Mouse (Mus musculus) megakaryocyte, embryonic 14.5 days (primary cell): ENCODE measurements around the gene Cap1. TPM values are rescaled to one million over a fixed set of nuclear protein-coding genes. Genes with fewer than 3 reads are reported as not detected.

Source experiments
- H3K27me3 ChIP-seq: replicated peaks from 2 replicates; pipeline ENCODE3; 2012; ENCODE audit warnings: inconsistent platforms
- H3K36me3 ChIP-seq: replicated peaks from 2 replicates; pipeline ENCODE3; 2012; ENCODE audit warnings: low read length, inconsistent platforms, mixed read lengths
- H3K4me1 ChIP-seq: 2 replicates; pipeline ENCODE4 v1.6.1; 2012; ENCODE audit warnings: inconsistent platforms
- H3K4me3 ChIP-seq: replicated peaks from 2 replicates; pipeline ENCODE3; 2012; ENCODE audit warnings: moderate library complexity, mild to moderate bottlenecking, inconsistent platforms
- H3K9me3 ChIP-seq: 2 replicates; pipeline ENCODE4 v1.6.1; 2012; ENCODE audit warnings: inconsistent platforms
- FLI1 ChIP-seq: IDR thresholded peaks from 2 replicates; pipeline ENCODE4 v1.6.1; 2012; ENCODE audit warnings: low read length, inconsistent platforms, mixed read lengths
- GATA1 ChIP-seq: IDR thresholded peaks from 3 replicates; pipeline ENCODE4 v1.6.1; 2012; ENCODE audit warnings: mixed read lengths, low read length, inconsistent platforms, borderline replicate concordance
- polyA plus RNA-seq: library from polyadenylated mRNA; stranded (reverse); fragments of >175 nt; gene quantifications from 2 replicates; pipeline ENCODE4 v1.2.3, GENCODE M21; 2012; ENCODE audit warnings: low replicate concordance; ENCODE audit not compliant: insufficient read depth

Gene Cap1
- polyA plus RNA-seq, 1 experiment, result 145 TPM

DNA sequence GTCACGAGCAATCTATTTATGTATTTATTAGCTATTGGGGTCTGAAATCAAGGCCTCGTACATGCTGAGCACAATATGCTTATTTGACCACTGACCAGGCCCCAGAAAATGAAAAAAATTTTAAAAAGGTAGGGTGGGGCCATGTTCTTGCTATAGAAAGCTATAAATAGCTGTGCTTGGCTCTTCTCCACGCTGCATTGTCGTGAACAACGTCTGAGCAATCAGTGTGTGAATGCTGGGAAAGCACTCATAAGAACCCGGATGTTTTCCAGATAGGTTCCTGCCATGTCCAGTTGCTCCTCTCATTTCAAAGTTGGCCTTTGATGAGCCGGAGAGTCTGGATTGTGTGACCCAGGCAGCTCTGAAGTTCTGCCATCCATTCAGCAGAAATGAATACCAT, 28.3 kb upstream of the Cap1 start:
- TF ChIP-seq FLI1 (no peak), GATA1 (no peak)
- Histone ChIP-seq H3K36me3 (no peaks in the 10 kb centered on the region), H3K9me3 (peaks cover 32% of the 10 kb centered on the region), H3K27me3 (no peaks in the 10 kb centered on the region), H3K4me3 (no peak overlapping the region), H3K4me1 (no peaks in the 10 kb centered on the region)

DNA sequence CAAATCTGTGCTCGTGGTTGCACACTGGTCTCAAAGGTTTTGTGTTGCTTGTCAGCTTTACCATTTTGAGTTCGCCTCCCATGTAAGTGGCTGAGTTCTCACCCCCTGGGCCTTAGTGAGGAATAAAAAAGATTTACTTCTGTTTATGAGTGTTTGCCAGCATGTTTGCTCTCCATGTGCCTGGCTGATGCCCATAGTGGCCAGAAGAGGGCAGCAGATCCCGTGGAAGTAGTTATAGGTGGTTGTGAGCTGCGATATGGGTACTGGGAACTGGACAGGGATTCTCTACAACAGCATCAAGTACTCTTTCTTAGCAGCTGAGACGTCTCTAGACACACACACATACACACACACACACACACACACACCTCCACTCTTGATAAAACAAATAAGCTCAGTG, 26.8 kb upstream of the Cap1 start:
- H3K36me3 ChIP-seq, result no peaks in the 10 kb centered on the region
- H3K27me3 ChIP-seq, result no peaks in the 10 kb centered on the region
- no peak overlapping the region for H3K4me3 ChIP-seq
- TF ChIP-seq GATA1 (no peak), FLI1 (no peak)
- no peaks in the 10 kb centered on the region for H3K4me1 ChIP-seq
- H3K9me3 ChIP-seq, result peaks cover 29% of the 10 kb centered on the region

DNA sequence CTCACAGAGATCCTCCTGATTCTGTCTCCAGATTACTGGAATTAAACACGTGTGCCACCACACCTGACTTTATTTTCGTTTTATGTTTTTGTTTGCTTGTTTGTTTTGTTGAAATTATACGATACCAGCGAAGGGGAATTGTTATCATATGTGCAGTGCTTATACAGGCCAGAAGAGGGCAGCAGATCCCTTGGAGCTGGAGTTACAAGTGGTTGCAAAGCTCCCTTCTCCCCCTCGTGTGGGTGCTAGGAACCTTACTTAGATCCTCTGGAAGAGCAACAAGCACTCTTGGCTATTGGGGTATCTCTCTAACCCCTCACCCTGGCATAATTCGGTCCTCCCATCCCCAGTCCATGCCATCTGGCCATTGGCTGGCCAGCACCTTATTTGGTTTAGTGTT, 24.7 kb upstream of the Cap1 start:
- Histone ChIP-seq H3K27me3 (no peaks in the 10 kb centered on the region), H3K4me1 (no peaks in the 10 kb centered on the region), H3K36me3 (no peaks in the 10 kb centered on the region), H3K9me3 (peaks cover 26% of the 10 kb centered on the region), H3K4me3 (no peak overlapping the region)
- TF ChIP-seq FLI1 (no peak), GATA1 (no peak)

DNA sequence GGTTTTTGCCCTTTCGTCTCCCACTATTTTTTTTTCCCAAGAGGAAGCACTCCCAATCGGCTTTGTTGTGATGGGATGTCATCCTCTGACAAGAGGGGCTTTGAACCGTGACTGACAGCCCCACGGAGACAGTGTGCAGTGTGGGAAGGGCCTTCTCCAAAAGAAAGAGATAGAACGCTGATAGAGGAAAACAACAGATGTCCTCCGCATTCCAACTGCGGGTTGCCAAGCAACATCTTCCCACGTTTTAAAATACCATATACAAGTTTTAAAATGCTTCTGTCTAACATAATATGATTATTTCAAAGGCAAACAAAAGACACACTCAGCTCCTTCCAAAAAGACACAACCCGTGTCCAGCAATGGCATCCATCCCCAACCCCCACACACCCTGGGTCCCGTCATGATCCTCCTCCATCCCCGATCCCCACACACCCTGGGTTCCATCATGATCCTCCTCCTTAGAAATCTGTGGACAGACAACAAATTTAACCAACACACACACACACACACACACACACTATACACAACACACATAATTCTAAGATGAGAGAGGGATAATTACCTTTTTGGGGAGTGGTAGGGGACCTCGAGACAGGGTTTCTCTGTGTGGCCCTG, 23.8 kb upstream of the Cap1 start:
- no peak overlapping the region for H3K4me3 ChIP-seq
- no peaks in the 10 kb centered on the region for H3K27me3 ChIP-seq
- no peaks in the 10 kb centered on the region for H3K4me1 ChIP-seq
- no peaks in the 10 kb centered on the region for H3K36me3 ChIP-seq
- peaks cover 31% of the 10 kb centered on the region for H3K9me3 ChIP-seq
- TF ChIP-seq GATA1 (no peak), FLI1 (no peak)

DNA sequence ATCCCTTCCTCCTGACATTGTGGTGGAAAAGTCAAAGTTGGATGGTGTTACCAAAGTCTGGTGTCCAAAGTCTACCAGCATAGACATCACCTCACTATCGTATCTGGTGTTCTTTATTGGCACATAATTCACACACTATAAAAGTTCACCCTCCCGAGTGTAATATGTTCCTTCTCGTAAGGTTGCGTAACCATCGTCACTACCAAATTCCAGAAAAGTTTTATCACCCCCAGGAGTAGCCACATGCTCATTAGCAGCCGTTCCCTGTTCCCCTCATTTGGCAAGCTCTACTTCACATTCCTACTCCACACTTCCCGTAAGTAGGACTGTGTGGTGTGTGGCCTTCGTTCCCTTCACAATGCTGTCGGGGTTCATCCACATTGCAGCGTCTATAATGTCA, 19.5 kb upstream of the Cap1 start:
- H3K9me3 ChIP-seq, result peaks cover 17% of the 10 kb centered on the region
- H3K36me3 ChIP-seq, result no peaks in the 10 kb centered on the region
- H3K27me3 ChIP-seq, result no peaks in the 10 kb centered on the region
- TF ChIP-seq FLI1 (no peak), GATA1 (no peak)
- no peak overlapping the region for H3K4me3 ChIP-seq
- peaks cover 28% of the 10 kb centered on the region for H3K4me1 ChIP-seq

DNA sequence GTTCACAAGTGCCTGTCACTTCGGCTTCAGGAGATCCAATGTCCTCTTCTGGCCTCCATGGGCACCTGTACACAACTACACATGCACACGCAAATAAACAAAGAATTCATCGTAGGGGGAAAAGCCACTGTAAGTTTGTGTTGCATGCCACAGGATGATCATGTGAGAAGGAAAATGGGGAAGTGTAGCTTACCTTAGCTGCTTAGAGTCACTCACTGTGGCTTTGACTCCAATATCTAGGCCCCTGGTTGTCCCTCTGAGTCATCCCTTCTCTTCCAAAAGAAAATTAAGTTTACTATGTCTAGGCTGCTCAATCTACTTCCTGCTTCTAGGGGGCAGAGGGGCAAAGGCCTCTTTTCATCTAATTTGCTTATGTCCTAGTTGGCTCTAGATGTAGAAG, 17.9 kb upstream of the Cap1 start:
- no peak for TF ChIP-seq FLI1
- no peak for TF ChIP-seq GATA1
- no peak overlapping the region for H3K4me3 ChIP-seq
- no peaks in the 10 kb centered on the region for H3K27me3 ChIP-seq
- H3K4me1 ChIP-seq, result peaks cover 40% of the 10 kb centered on the region
- H3K9me3 ChIP-seq, result peaks cover 17% of the 10 kb centered on the region
- no peaks in the 10 kb centered on the region for H3K36me3 ChIP-seq

DNA sequence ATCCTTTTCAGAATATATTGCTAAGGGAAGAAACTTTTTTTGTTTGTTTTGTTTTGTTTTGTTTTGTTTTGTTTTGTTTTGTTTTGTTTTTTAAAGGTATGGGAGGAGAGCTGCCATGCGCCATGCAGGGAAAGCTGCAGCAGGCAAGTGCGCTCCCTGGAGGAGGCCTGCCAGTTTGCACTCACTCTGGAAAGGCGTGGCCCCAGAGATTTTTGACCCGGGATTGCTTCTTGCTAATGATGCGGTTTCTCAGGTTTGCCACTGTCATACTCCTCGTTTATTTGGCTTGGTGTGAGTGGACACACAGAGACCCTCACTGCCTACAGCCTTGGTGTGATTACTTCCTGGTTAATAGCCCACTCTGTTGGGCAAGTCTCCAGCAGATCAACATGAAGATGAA, 16.3 kb upstream of the Cap1 start:
- H3K27me3 ChIP-seq, result no peaks in the 10 kb centered on the region
- H3K4me1 ChIP-seq, result peaks cover 52% of the 10 kb centered on the region
- H3K9me3 ChIP-seq, result peaks cover 13% of the 10 kb centered on the region
- no peak overlapping the region for H3K4me3 ChIP-seq
- H3K36me3 ChIP-seq, result no peaks in the 10 kb centered on the region
- TF ChIP-seq GATA1 (no peak), FLI1 (no peak)

DNA sequence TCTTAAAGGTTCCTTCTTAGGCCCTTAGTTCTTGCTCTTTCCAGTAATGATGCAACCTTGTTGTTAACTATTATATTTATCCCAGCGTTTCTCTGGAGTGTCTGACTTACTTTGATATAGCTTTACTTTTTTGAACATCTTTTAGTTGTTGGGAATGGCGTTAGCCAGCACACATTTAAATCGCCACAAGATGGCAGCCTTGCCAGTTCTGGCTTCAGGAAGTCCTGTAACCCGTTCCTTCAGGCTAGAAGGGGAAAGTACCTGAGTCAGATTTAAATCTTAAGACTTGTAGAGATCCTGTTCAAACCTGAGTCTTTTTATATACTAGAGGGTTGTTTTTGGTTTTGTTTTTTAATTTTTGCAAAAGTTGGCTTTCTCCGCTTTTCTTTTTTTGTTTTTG, 12.5 kb upstream of the Cap1 start:
- H3K4me1 ChIP-seq, result peaks cover 75% of the 10 kb centered on the region
- TF ChIP-seq GATA1 (no peak), FLI1 (no peak)
- peaks cover 7% of the 10 kb centered on the region for H3K36me3 ChIP-seq
- H3K27me3 ChIP-seq, result no peaks in the 10 kb centered on the region
- no peak overlapping the region for H3K4me3 ChIP-seq
- 0 out of 2 replicates have a peak, but pooled peaks cover 9% of the 10 kb centered on the region for H3K9me3 ChIP-seq

DNA sequence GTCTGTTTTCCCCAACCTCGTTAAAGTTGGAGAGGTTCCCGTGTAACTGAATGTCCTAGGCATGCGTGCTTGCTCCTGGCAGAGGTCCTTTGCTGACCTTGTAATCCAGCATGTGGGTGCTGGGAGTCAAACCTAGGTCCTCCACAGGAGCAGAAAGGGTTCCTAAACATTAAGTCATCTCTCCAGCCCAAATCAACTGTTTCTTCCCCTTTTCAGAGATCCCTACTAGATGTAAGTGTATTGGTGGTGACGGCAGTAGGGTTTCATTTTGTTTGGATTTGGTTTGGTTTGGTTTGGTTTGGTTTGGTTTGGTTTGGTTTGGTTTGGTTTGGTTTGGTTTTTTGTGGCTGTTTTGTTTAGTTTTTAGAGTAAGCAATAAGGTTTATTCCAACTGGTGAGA, 11.9 kb upstream of the Cap1 start:
- Histone ChIP-seq H3K9me3 (0 out of 2 replicates have a peak, but pooled peaks cover 9% of the 10 kb centered on the region), H3K4me1 (peaks cover 80% of the 10 kb centered on the region), H3K27me3 (no peaks in the 10 kb centered on the region), H3K4me3 (no peak overlapping the region), H3K36me3 (peaks cover 7% of the 10 kb centered on the region)
- TF ChIP-seq GATA1 (no peak), FLI1 (no peak)

DNA sequence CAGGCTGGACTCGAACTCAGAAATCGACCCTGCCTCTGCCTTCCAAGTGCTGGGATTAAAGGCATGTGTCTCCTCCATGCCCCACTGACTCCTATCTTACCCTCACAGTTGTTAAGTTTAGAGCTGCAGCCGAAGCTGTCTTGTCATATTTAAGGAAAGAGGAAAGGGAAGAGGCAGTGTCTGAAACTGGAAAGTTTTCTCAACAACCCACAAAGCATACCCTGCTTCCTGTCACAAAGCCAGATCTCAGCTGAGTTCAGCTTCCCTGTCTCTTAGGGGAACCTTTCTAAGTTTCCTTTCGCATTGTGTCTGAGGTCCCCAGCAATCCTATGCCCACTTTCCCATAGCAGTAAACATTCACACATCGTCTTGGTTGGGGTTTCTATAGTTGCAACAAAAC, 6.3 kb upstream of the Cap1 start:
- H3K4me3 ChIP-seq, result peak overlapping the region; percentile 85
- no peaks in the 10 kb centered on the region for H3K27me3 ChIP-seq
- peaks cover 7% of the 10 kb centered on the region for H3K36me3 ChIP-seq
- TF ChIP-seq GATA1 (no peak), FLI1 (0 out of 2 replicates have a peak, but pooled peaks have one; percentile 17)
- peaks cover 93% of the 10 kb centered on the region for H3K4me1 ChIP-seq
- 0 out of 2 replicates have a peak, but pooled peaks cover 9% of the 10 kb centered on the region for H3K9me3 ChIP-seq
